Mouse (Mus musculus): Measurements from ENCODE around the gene Brsk2. TPM values are rescaled to one million over a fixed set of nuclear protein-coding genes. Genes with fewer than 3 reads are reported as not detected.

Brsk2 gene
- total RNA-seq, 2 experiments from 2014 or later: 0.29 to 0.50 TPM

- intact Hi-C loops (cut with DNase I): no loop called here
- DNase-seq: no peak
These were observed 71.3 kb downstream of the Brsk2 start for GRCm38 (mm10) chr7:142020827-142021226.

GRCm38 (mm10) chr7:142025196-142025595 is 75.6 kb downstream of the Brsk2 start:
- DNase-seq: no peak
- intact Hi-C loops (cut with DNase I): no loop called here

GRCm38 (mm10) chr7:142025926-142026325 is 76.4 kb downstream of the Brsk2 start:
- intact Hi-C loops (cut with DNase I): no loop called here
- no peak for DNase-seq

GRCm38 (mm10) chr7:142030073-142030472 is 80.5 kb downstream of the Brsk2 start:
- intact Hi-C loops (cut with DNase I): no loop called here
- DNase-seq: no peak

GRCm38 (mm10) chr7:142034198-142034597 is 84.6 kb downstream of the Brsk2 start:
- intact Hi-C loops (cut with DNase I): no loop called here
- DNase-seq: peak; percentile 77 to 83

- intact Hi-C loops (cut with DNase I): no loop called here
- no peak for DNase-seq
These were observed 85.7 kb downstream of the Brsk2 start for GRCm38 (mm10) chr7:142035048-142035811.

- DNase-seq: peak in 1 of 2 experiments; percentile 54
- intact Hi-C loops (cut with DNase I): loop anchor here (2.0 kb wide), 1 partner anchor 21 kb away; no protein-coding TSS in a partner anchor
These were observed 88.1 kb downstream of the Brsk2 start for GRCm38 (mm10) chr7:142037553-142038170.

- intact Hi-C loops (cut with DNase I): no loop called here
- DNase-seq: peak; percentile 41 to 44
These were observed 91.2 kb downstream of the Brsk2 start for GRCm38 (mm10) chr7:142040756-142041155.

- intact Hi-C loops (cut with DNase I): no loop called here
- no peak for DNase-seq
These were observed 95.8 kb downstream of the Brsk2 start for GRCm38 (mm10) chr7:142045344-142045743.

GRCm38 (mm10) chr7:142045932-142046331 is 96.4 kb downstream of the Brsk2 start:
- no peak for DNase-seq
- intact Hi-C loops (cut with DNase I): no loop called here

GRCm38 (mm10) chr7:142050536-142050935 is 101.0 kb downstream of the Brsk2 start:
- no peak for DNase-seq

More at GRCm38 (mm10) chr7:142050536-142050935, 101.0 kb downstream of the Brsk2 start:
- intact Hi-C loops (cut with DNase I): no loop called here

Small RNAs within 50 kb of the gene (microRNA-seq; reads per million reads assigned to microRNA genes)
- 0 reads per million in 2 experiments for gene Mir3104

Other genes starting within 250 kb of the Brsk2 start
- not detected for gene Muc5ac, start 160.8 kb upstream of the Brsk2 start, total RNA-seq (2021)
- gene Muc5b, start 110.7 kb upstream of the Brsk2 start, total RNA-seq (2021): under 1 TPM in 1 of 2 experiments, not detected in 1; 0.38 TPM
- 10 to 100 TPM; 47.2 to 47.7 TPM for gene Tollip, start 31.2 kb upstream of the Brsk2 start, total RNA-seq (2021)
- 10 to 100 TPM; 39.4 to 43.2 TPM for gene Mob2, start 111.3 kb downstream of the Brsk2 start, total RNA-seq (2021)
- 10 to 100 TPM; 28.0 to 30.0 TPM for gene Dusp8, start 146.1 kb downstream of the Brsk2 start, total RNA-seq (2021)
- gene Gm45618, start 171.0 kb downstream of the Brsk2 start, total RNA-seq (2021): not detected
- gene Gm39115, start 186.3 kb downstream of the Brsk2 start, total RNA-seq (2021): not detected
- not detected for gene Gm45337, start 194.9 kb downstream of the Brsk2 start, total RNA-seq (2021)
- not detected for gene Gm29735, start 207.4 kb downstream of the Brsk2 start, total RNA-seq (2021)
- gene Gm4553, start 216.0 kb downstream of the Brsk2 start, total RNA-seq (2021): not detected
- not detected for gene Krtap5-2, start 226.3 kb downstream of the Brsk2 start, total RNA-seq (2021)
- gene Gm10153, start 240.6 kb downstream of the Brsk2 start, total RNA-seq (2021): not detected

All from heart, postnatal 10 days (tissue).